Mouse (Mus musculus): ENCODE measurements around the gene Megf8. TPM values are rescaled to one million over a fixed set of nuclear protein-coding genes. Genes with fewer than 3 reads are reported as not detected.

Megf8 gene
- total RNA-seq, 2 experiments from 2014 or later: 37.8 to 47.0 TPM

DNA sequence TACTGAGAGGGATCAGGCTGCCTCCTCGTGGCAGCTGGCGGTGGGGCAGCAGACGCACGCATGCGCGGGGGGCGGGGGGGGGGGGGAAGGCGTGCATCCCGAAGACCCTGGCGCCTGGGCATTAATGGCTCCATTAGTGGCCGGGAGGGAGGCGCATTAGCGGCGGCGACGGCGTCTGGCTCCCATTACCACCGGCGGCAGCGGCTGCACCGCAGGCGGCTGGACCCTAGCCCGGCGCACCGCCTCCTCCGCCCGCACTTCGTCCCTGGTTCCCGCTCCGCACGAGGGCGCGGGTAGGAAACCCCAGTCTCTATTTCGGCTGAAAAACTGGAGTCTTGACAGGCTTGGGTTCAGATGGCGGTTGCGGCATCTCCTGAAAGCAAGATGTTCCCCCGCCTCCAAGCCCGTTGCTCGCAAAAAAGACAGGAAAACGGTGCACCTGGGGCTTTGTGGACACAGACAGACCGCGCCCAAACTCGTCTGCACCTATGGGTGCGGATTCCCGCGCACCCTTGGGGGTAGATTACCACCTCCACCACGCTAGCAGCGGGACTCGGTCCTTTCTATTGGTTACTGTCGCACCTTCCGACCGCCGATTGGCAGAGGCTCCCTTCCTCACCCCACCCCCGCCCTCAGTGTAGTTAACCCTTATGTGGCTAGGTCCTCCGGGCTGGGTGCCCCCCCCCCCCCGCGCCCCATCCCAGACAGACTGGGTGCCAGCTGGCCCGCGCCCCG is 38.5 kb upstream of the Megf8 start:
- peak; percentile 65 to 66 for DNase-seq (ENCODE audit: low spot score in 2 of 2)

- DNase-seq (ENCODE audit: low spot score in 2 of 2): peak; percentile 85 to 87
Measured at GRCm38 (mm10) chr7:25279076-25279860, 37.7 kb upstream of the Megf8 start.

GRCm38 (mm10) chr7:25279861-25280791 is 36.8 kb upstream of the Megf8 start:
- DNase-seq (ENCODE audit: low spot score in 2 of 2): peak; percentile 60

DNA sequence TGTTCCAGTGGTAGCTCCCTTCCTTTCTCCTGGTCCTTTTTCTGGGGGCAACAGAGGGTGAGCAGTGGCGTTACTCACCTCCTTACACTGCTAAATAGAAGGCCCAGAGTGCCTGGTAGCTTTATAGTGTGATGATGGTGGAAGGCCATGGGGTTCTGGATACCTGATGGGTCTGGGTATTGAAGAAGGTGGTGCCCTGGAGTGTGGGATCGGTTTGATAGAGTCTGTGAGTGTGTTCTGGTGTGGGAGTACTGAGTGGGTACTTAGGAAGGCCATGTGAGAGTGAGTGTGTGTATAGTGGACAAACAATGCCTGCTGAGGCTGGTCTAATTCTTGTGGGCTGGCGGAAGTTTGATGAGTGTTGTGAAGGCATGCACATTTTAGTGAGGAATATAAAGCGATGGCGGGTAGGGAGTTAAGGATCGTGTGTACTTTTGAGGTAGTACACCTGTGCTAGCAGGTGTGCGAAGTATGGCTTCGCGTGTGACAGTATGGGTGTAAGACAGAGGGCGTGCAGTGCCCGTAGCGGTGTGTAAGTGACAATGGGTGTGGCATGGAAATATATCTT is 35.7 kb upstream of the Megf8 start:
- DNase-seq (ENCODE audit: low spot score in 2 of 2): peak in 1 of 2 experiments; percentile 7

- peak; percentile 96 to 97 for DNase-seq (ENCODE audit: low spot score in 2 of 2)
Measured at GRCm38 (mm10) chr7:25281734-25282601, 35.0 kb upstream of the Megf8 start.

DNA sequence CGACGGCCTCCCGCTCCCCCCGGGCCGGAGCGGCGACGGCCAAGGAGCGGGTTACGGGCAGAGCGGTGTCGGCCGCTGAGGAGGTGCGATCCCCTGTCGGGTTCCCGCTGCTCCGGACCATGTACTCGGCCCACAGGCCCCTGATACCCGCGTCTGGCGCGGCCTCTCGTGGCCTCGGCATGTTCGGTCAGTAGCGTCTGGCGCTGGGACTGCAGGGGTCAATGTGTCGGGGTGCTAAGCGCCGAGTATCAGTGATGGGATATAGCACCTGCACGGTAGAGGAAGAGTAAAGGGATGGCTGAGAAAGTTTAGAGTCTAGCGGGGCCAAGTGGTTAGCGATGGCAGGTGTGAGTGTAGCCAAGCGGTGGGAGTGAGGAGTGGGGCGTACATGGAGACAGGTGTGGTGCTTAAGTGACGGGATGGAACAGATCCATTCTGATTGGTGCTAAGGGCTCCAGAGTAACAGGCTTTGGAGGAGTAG is 34.2 kb upstream of the Megf8 start:
- peak; percentile 56 to 61 for DNase-seq (ENCODE audit: low spot score in 2 of 2)

DNA sequence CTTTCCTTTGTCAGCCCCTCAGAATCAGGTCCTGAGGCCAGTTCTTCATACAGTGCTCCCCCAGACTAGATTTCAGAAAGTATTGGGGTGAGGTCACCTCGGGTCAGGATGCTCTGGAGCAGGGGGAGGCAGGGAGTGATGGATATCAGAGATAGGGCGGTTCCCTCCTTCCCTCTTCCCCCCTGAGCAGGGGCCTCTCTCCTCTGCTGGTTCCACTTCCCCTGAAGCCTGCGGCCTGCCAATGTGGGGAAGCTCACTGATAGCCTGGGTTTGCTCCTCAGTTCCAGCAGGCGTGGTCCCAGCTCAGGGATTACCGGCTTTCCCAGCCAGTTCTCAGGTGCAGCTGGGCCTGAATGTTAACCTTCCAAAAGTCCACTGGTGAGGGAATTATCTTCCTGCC is 33.3 kb upstream of the Megf8 start:
- DNase-seq (ENCODE audit: low spot score in 2 of 2): no peak

GRCm38 (mm10) chr7:25284171-25284570 is 32.8 kb upstream of the Megf8 start:
- DNase-seq (ENCODE audit: low spot score in 2 of 2): no peak

DNA sequence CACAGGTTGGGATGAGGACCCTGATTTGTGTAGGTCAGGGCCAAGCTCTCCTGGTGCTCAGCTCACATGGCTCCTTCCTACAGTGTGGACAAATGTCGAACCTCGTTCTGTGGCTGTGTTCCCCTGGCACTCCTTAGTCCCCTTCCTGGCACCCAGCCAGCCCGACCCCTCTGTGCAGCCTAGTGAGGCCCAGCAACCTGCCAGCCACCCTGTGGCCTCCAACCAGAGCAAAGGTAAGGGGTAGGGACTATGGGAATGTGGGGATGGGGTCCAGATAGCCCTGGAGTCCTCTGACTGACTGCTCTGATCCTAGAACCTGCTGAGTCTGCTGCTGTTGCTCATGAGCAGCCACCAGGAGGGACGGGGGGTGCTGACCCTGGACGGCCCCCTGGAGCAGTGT is 32.2 kb upstream of the Megf8 start:
- peak in 1 of 2 experiments; percentile 38 for DNase-seq (ENCODE audit: low spot score in 2 of 2)

DNA sequence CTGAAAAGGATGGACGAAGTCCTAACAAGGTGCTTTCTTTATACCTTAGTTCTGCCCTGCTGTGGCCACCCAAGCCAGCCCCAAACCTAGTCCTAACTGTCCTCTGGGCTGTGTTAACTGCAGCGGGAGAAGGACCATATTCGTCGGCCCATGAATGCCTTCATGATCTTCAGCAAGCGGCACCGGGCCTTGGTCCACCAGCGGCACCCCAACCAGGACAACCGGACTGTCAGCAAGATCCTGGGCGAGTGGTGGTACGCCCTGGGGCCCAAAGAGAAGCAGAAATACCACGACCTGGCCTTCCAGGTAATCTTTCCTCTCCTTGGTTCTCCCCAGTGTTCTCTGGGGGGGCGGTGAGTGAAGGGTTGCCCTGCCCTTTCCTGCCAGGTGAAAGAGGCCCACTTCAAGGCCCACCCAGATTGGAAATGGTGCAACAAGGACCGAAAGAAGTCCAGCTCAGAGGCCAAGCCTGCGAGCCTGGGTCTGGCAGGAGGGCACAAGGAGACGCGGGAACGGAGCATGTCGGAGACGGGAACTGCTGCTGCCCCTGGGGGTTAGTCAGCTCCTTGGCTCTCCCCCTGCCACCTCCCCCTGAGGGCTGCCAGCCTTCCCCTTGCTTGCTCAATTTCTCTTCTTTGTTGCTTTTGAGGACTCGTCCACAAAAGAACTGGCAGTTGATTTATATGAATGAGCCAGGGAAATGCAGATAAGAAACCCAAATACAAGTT is 31.3 kb upstream of the Megf8 start:
- DNase-seq (ENCODE audit: low spot score in 2 of 2): peak in 1 of 2 experiments; percentile 23

DNA sequence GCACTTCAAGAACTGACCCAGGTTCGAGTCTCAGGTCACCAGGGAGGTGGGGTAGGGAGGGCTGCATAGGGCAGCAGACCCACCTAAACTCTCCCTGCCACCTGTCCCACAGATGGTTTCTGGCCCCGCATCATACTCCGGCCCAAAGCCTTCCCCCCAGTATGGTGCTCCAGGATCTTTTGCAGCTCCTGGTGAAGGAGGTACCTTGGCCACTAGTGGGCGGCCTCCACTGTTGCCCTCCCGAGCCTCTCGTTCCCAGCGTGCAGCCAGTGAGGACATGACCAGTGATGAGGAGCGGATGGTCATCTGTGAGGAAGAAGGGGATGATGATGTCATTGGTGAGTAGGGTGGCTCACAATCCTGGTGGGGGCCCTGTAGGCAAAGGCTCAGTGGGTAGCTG is 30.0 kb upstream of the Megf8 start:
- DNase-seq (ENCODE audit: low spot score in 2 of 2): no peak

DNA sequence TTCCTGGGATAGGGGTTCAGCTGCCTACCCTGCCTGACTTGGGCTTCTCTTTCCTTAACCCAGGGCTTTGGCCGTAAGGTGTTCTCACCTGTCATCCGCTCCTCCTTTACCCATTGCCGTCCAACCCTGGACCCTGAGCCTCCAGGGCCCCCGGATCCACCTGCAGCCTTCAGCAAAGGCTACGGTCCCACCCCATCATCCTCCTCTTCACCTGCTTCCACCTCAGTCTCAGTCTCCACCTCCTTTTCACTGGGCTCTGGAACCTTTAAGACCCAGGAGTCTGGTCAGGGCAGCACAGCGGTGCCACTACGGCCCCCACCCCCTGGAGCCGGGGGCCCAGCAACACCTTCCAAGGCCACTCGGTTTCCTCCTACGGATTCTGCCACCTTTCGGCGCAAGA is 29.0 kb upstream of the Megf8 start:
- no peak for DNase-seq (ENCODE audit: low spot score in 2 of 2)

GRCm38 (mm10) chr7:25288721-25289120 is 28.2 kb upstream of the Megf8 start:
- DNase-seq (ENCODE audit: low spot score in 2 of 2): no peak

GRCm38 (mm10) chr7:25289925-25290324 is 27.0 kb upstream of the Megf8 start:
- DNase-seq (ENCODE audit: low spot score in 2 of 2): no peak

DNA sequence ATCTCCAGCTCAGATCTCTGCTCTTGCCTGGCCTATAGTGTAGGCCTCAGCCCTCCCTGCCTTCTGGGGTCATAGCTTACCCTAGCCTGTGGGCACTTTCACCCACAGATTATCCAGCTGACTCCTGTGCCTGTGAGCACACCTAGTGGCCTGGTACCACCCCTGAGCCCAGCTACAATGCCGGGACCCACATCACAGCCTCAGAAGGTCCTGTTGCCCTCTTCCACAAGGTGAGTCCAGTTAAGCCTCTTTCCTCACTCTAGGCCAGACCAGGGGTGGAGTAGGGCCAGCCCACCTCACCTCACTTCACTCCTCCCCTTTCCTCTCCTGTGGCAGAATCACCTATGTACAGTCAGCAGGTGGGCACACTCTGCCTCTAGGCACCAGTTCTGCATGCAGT is 26.5 kb upstream of the Megf8 start:
- no peak for DNase-seq (ENCODE audit: low spot score in 2 of 2)

GRCm38 (mm10) chr7:25290911-25291310 is 26.1 kb upstream of the Megf8 start:
- peak in 1 of 2 experiments; percentile 53 for DNase-seq (ENCODE audit: low spot score in 2 of 2)

GRCm38 (mm10) chr7:25292107-25292506 is 24.9 kb upstream of the Megf8 start:
- DNase-seq (ENCODE audit: low spot score in 2 of 2): no peak

- no peak for DNase-seq (ENCODE audit: low spot score in 2 of 2)
Measured at GRCm38 (mm10) chr7:25293191-25293739, 23.7 kb upstream of the Megf8 start.

DNA sequence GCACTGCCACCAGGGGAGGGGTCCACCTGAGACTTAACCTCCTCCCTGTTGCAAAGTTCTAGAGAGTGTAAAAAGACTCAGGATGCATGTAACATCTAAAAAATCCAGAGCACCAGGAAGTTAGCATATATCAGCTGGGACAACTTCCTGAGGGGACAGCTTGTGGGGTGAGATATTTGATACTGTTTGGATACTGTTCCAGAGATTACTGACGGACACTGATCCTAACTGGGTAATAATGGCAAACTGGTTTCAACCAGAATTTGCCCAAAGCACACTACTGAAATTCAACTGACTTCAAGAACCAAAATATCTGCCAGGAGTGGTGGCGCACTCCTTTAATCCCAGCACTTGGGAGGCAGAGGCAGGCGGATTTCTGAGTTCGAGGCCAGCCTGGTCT is 22.5 kb upstream of the Megf8 start:
- no peak for DNase-seq (ENCODE audit: low spot score in 2 of 2)

Measured in adrenal gland, adult 18-20 months (tissue).